8 mouse cellular contexts compared by ENCODE assay signal in the genomic region with DNA sequence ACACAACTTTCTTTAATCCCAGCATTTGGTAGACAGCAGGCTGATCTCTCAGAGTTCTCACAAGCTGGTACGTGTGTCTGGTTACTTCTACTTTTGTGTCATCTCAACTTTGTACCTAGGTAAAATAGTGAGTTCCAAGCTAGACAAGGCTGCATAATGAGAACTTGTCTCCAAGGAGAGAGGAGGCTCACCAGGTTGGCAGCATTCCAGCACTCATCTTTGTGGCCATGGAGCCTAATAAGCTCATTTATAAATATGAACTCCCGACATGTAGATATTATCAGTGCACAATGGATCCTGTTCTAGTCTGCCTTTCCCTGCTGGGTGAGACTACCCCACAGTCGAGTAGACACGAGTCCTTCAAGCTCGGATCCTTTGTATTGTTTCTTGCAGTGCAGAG. TPM values are rescaled to one million over a fixed set of nuclear protein-coding genes. Genes with fewer than 3 reads are reported as not detected.
DNase-seq lines count a peak whose midpoint lies in the region; ATAC-seq and TF ChIP-seq lines count a peak whose summit lies in the region.

No protein-coding gene starts in this region.

- no peak for TF ChIP-seq EP300 in liver, postnatal 0 days (IDR thresholded peaks at IDR 0.05; ENCODE audit: low read depth)

- H3K4me3 ChIP-seq in heart, embryonic 12.5 days: peak overlapping the region; percentile 70
- peak overlapping the region; percentile 95 for H3K4me3 ChIP-seq in hindbrain, embryonic 10.5 days
- peak overlapping the region; percentile 90; the same call in 1 of the 2 replicates for H3K4me3 ChIP-seq in liver, postnatal 0 days (ENCODE audit: low read depth, low read length)

- H3K9me3 ChIP-seq in heart, embryonic 12.5 days (replicated peaks): no peaks in the 10 kb centered on the region
- no peaks in the 10 kb centered on the region for H3K9me3 ChIP-seq in hindbrain, embryonic 10.5 days
- no peaks in the 10 kb centered on the region for H3K9me3 ChIP-seq in liver, postnatal 0 days (ENCODE audit: low read length)

- no peaks in the 10 kb centered on the region for H3K27me3 ChIP-seq in heart, embryonic 12.5 days (replicated peaks)
- no peaks in the 10 kb centered on the region for H3K27me3 ChIP-seq in hindbrain, embryonic 10.5 days (ENCODE audit: insufficient read depth, poor library complexity, severe bottlenecking)
- H3K27me3 ChIP-seq in liver, postnatal 0 days (ENCODE audit: insufficient read depth, low read length): no peaks in the 10 kb centered on the region

- no peak for ATAC-seq in heart, embryonic 12.5 days (ENCODE audit: insufficient number of reproducible peaks, low FRiP score)
- no peak for ATAC-seq in liver, postnatal 0 days

- peaks cover 41% of the 10 kb centered on the region for H3K4me1 ChIP-seq in heart, embryonic 12.5 days (replicated peaks)
- peaks cover 29% of the 10 kb centered on the region for H3K4me1 ChIP-seq in hindbrain, embryonic 10.5 days (replicated peaks)
- peaks cover 22% of the 10 kb centered on the region for H3K4me1 ChIP-seq in liver, postnatal 0 days (ENCODE audit: insufficient read depth)

- H3K27ac ChIP-seq in heart, embryonic 12.5 days (ENCODE audit: poor library complexity, severe bottlenecking): 0 out of 2 replicates have a peak overlapping the region, but pooled peaks have one; percentile 89
- no peak overlapping the region; the same call in 1 of the 2 replicates for H3K27ac ChIP-seq in hindbrain, embryonic 10.5 days
- peak overlapping the region; percentile 97; the same call in 1 of the 2 replicates for H3K27ac ChIP-seq in liver, postnatal 0 days (ENCODE audit: low read depth)

- DNase-seq in heart, adult 11 months: no peak
- peak; percentile 28 for DNase-seq in NIH3T3 (ENCODE audit: low read depth)
- DNase-seq in hindbrain, embryonic 10.5 days (ENCODE audit: low spot score): no peak
- DNase-seq in liver, postnatal 0 days: no peak
- DNase-seq in frontal cortex, postnatal 14 days (ENCODE audit: low spot score in 2 of 2): no peak
- DNase-seq in ovary, postnatal 14 days (ENCODE audit: low spot score): no peak
- no peak for DNase-seq in embryo, embryonic 9.5 days (ENCODE audit: extremely low spot score)

- 77% methylated on average over 5 of the region's 5 CpGs for WGBS in heart, embryonic 12.5 days
- 81% methylated on average over 5 of the region's 5 CpGs for WGBS in hindbrain, embryonic 10.5 days
- 77% methylated on average over 5 of the region's 5 CpGs for WGBS in liver, postnatal 0 days (ENCODE audit: insufficient replicate concordance)

- H3K36me3 ChIP-seq in heart, embryonic 12.5 days: peaks cover 72% of the 10 kb centered on the region
- H3K36me3 ChIP-seq in hindbrain, embryonic 10.5 days: peaks cover 79% of the 10 kb centered on the region
- peaks cover 54% of the 10 kb centered on the region for H3K36me3 ChIP-seq in liver, postnatal 0 days (replicated peaks; ENCODE audit: insufficient read depth, low read length)

- TF ChIP-seq CTCF in liver, postnatal 0 days (IDR thresholded peaks at IDR 0.05; ENCODE audit: low read depth): no peak

- no peak overlapping the region for H3K9ac ChIP-seq in heart, embryonic 12.5 days
- H3K9ac ChIP-seq in liver, postnatal 0 days (replicated peaks): no peak overlapping the region

- peak overlapping the region; percentile 83 for H3K4me2 ChIP-seq in heart, embryonic 12.5 days
- peak overlapping the region; percentile 95 for H3K4me2 ChIP-seq in liver, postnatal 0 days (ENCODE audit: low read depth, low read length)

RNA-seq across cellular contexts. Expression of a gene that starts 1.5 kb away (rescaled TPM):
- polyA plus RNA-seq in heart, embryonic 12.5 days (2016; fragmentation: Nextera tagmentation; extraction: Ambion mirVana): 23.2 and 25.0 TPM in 2 replicates
- 42.2 and 43.1 TPM in 2 replicates for polyA plus RNA-seq in hindbrain, embryonic 10.5 days (2016; fragmentation: Nextera tagmentation; extraction: Ambion mirVana)
- polyA plus RNA-seq in liver, postnatal 0 days (2015; fragmentation: Nextera tagmentation; extraction: Ambion mirVana): 14.8 and 16.2 TPM in 2 replicates

RNA-seq across cellular contexts. Expression of a gene that starts 7.3 kb away (rescaled TPM):
- polyA plus RNA-seq in heart, embryonic 12.5 days (2016; fragmentation: Nextera tagmentation; extraction: Ambion mirVana): 87.6 and 94.3 TPM in 2 replicates
- 123 and 129 TPM in 2 replicates for polyA plus RNA-seq in hindbrain, embryonic 10.5 days (2016; fragmentation: Nextera tagmentation; extraction: Ambion mirVana)
- polyA plus RNA-seq in liver, postnatal 0 days (2015; fragmentation: Nextera tagmentation; extraction: Ambion mirVana): 64.2 and 65.2 TPM in 2 replicates

RNA-seq across cellular contexts. Expression of a gene that starts 17.6 kb away (rescaled TPM):
- polyA plus RNA-seq in heart, embryonic 12.5 days (2016; fragmentation: Nextera tagmentation; extraction: Ambion mirVana): 101 TPM in 2 replicates
- 113 and 119 TPM in 2 replicates for polyA plus RNA-seq in hindbrain, embryonic 10.5 days (2016; fragmentation: Nextera tagmentation; extraction: Ambion mirVana)
- 59.5 and 64.4 TPM in 2 replicates for polyA plus RNA-seq in liver, postnatal 0 days (2015; fragmentation: Nextera tagmentation; extraction: Ambion mirVana)

RNA-seq across cellular contexts. Expression of a gene that starts 18.5 kb away (rescaled TPM):
- polyA plus RNA-seq in heart, embryonic 12.5 days (2016; fragmentation: Nextera tagmentation; extraction: Ambion mirVana): 609 and 632 TPM in 2 replicates
- polyA plus RNA-seq in hindbrain, embryonic 10.5 days (2016; fragmentation: Nextera tagmentation; extraction: Ambion mirVana): 669 and 687 TPM in 2 replicates
- 244 and 254 TPM in 2 replicates for polyA plus RNA-seq in liver, postnatal 0 days (2015; fragmentation: Nextera tagmentation; extraction: Ambion mirVana)

RNA-seq across cellular contexts. Expression of a gene that starts 26.6 kb away (rescaled TPM):
- 0.13 and 0.31 TPM in 2 replicates for polyA plus RNA-seq in heart, embryonic 12.5 days (2016; fragmentation: Nextera tagmentation; extraction: Ambion mirVana)
- 0.14 and 0.20 TPM in 2 replicates for polyA plus RNA-seq in hindbrain, embryonic 10.5 days (2016; fragmentation: Nextera tagmentation; extraction: Ambion mirVana)
- 0.29 and 0.37 TPM in 2 replicates for polyA plus RNA-seq in liver, postnatal 0 days (2015; fragmentation: Nextera tagmentation; extraction: Ambion mirVana)
